Mouse (Mus musculus) brown adipose tissue, adult 24 weeks (tissue): ENCODE measurements around the gene Slc22a21. TPM values are rescaled to one million over a fixed set of nuclear protein-coding genes. Genes with fewer than 3 reads are reported as not detected.

Experiments used
- H3K27ac ChIP-seq: fragments of 200-500 bp; replicated peaks from 2 replicates; pipeline ENCODE4 v1.5.1; 2012; ENCODE audit warnings: low read depth, mild to moderate bottlenecking, low read length
- H3K4me1 ChIP-seq: fragments of 200-500 bp; 2 replicates; pipeline ENCODE4 v1.6.1; 2012; ENCODE audit warnings: low read length, mixed read lengths; ENCODE audit not compliant: control insufficient read depth, insufficient read depth, insufficient read length
- H3K4me3 ChIP-seq: fragments of 200-500 bp; 2 replicates; pipeline ENCODE4 v1.5.1; 2012; ENCODE audit warnings: low read depth, mild to moderate bottlenecking, low read length, moderate library complexity; ENCODE audit not compliant: insufficient read depth
- polyA plus RNA-seq: library from polyadenylated mRNA; stranded (reverse); fragments of >200 nt; gene quantifications from 2 replicates; pipeline ENCODE4 v1.2.4, GENCODE M21; 2012; ENCODE audit not compliant: missing spikeins, insufficient read depth, insufficient read length

Slc22a21 gene
- polyA plus RNA-seq, 1 experiment, result 1.4 TPM

- Histone ChIP-seq H3K4me3 (no peak overlapping the region), H3K27ac (no peak overlapping the region), H3K4me1 (peaks cover 15% of the 10 kb centered on the region)
These were observed 80.2 kb downstream of the Slc22a21 start for GRCm38 (mm10) chr11:53899981-53900380.

Other genes with a start within 250 kb of the Slc22a21 start
- gene Irf1, start 210.3 kb downstream of the Slc22a21 start, polyA plus RNA-seq, result 12.5 and 27.9 TPM in 2 replicates
- not detected in 2 replicates for gene Gm17334, start 207.1 kb downstream of the Slc22a21 start, polyA plus RNA-seq
- 6.5 and 7.8 TPM in 2 replicates for gene Gm12216, start 121.1 kb downstream of the Slc22a21 start, polyA plus RNA-seq
- 22.0 and 24.9 TPM in 2 replicates for gene Slc22a5, start 88.7 kb downstream of the Slc22a21 start, polyA plus RNA-seq
- gene Slc22a4, start 47.8 kb upstream of the Slc22a21 start, polyA plus RNA-seq, result 1.8 and 3.5 TPM in 2 replicates
- 2.9 and 3.5 TPM in 2 replicates for gene Pdlim4, start 88.7 kb upstream of the Slc22a21 start, polyA plus RNA-seq
- 3.6 and 5.6 TPM in 2 replicates for gene P4ha2, start 119.8 kb upstream of the Slc22a21 start, polyA plus RNA-seq